Mouse (Mus musculus) limb, embryonic 13.5 days (tissue): ENCODE measurements at regions not wholly inside any gene's neighbourhood (a gene's known extent, or its start where the extent isn't known, plus 50 kb on each side); places are given as distances from the start of the nearest gene placed in this dataset.
A peak's percentile ranks its signal among the peaks of the same experiment; 100 is the strongest.

Experiments
- ATAC-seq: fragments of 200-750 bp; cut with Nextera tagmentation; 2 replicates; pipeline ENCODE4 v1.8.0; 2017; ENCODE audit warnings: low read depth, moderate number of reproducible peaks, moderate TSS enrichment; ENCODE audit not compliant: low FRiP score
- H3K27ac ChIP-seq: fragments of 300-500 bp; sonication (generic); 2 replicates; pipeline ENCODE4 v1.5.1; 2015; ENCODE audit warnings: inconsistent platforms, mild to moderate bottlenecking, moderate library complexity
- H3K27me3 ChIP-seq: fragments of 300-500 bp; sonication (generic); 2 replicates; pipeline ENCODE4 v1.6.1; 2015; ENCODE audit warnings: mild to moderate bottlenecking, inconsistent platforms
- H3K36me3 ChIP-seq: fragments of 300-500 bp; sonication (generic); 2 replicates; pipeline ENCODE4 v1.6.1; 2015; ENCODE audit warnings: inconsistent platforms, mild to moderate bottlenecking, moderate library complexity
- H3K4me1 ChIP-seq: fragments of 300-500 bp; sonication (generic); 2 replicates; pipeline ENCODE4 v1.6.1; 2015; ENCODE audit warnings: inconsistent platforms
- H3K4me2 ChIP-seq: fragments of 300-500 bp; sonication (generic); replicated peaks from 2 replicates; pipeline ENCODE4 v1.6.1; 2015; ENCODE audit warnings: inconsistent platforms, mild to moderate bottlenecking, moderate library complexity
- H3K4me3 ChIP-seq: fragments of 300-500 bp; sonication (generic); 2 replicates; pipeline ENCODE4 v1.5.1; 2015; ENCODE audit warnings: moderate library complexity, mild to moderate bottlenecking, inconsistent platforms
- H3K9ac ChIP-seq: fragments of 300-500 bp; sonication (generic); 2 replicates; pipeline ENCODE4 v1.6.1; 2015; ENCODE audit warnings: mild to moderate bottlenecking, inconsistent platforms
- H3K9me3 ChIP-seq: fragments of 300-500 bp; sonication (generic); 2 replicates; pipeline ENCODE4 v1.6.1; 2016; ENCODE audit warnings: inconsistent platforms
- whole genome bisulfite sequencing: fragments of 180-500 bp; shearing (Covaris S2); methylation state at CpG from one replicate; pipeline ENCODE4 v1.1.7; 2015; 5-methylcytosine and 5-hydroxymethylcytosine counted together

- Histone ChIP-seq H3K27ac (no peak overlapping the region), H3K27me3 (no peaks in the 10 kb centered on the region)
- no peak for ATAC-seq
Measured at GRCm38 (mm10) chr1:169031849-169032542, 499.3 kb downstream of the Nuf2 start.

GRCm38 (mm10) chr1:169027706-169028105, 503.6 kb downstream of the Nuf2 start:
- 21% methylated on average over 6 of the region's 6 CpGs for WGBS
- no peak overlapping the region for H3K27ac ChIP-seq

More at GRCm38 (mm10) chr1:169031849-169032542, 499.3 kb downstream of the Nuf2 start:
- peaks cover 6% of the 10 kb centered on the region; the same call in 1 of the 2 replicates for H3K4me1 ChIP-seq
- no peak overlapping the region for H3K4me3 ChIP-seq
- H3K9ac ChIP-seq, result no peak overlapping the region
- no peak overlapping the region for H3K4me2 ChIP-seq
- no peaks in the 10 kb centered on the region for H3K36me3 ChIP-seq
- 30% methylated on average over 8 of the region's 8 CpGs for WGBS
- H3K9me3 ChIP-seq, result no peaks in the 10 kb centered on the region

GRCm38 (mm10) chr1:169027241-169027640, 504.0 kb downstream of the Nuf2 start:
- 90% methylated on average over 3 of the region's 3 CpGs for WGBS
- H3K27ac ChIP-seq, result no peak overlapping the region
- no peaks in the 10 kb centered on the region for H3K9me3 ChIP-seq
- no peak overlapping the region for H3K4me2 ChIP-seq
- no peak for ATAC-seq
- no peak overlapping the region for H3K9ac ChIP-seq
- no peaks in the 10 kb centered on the region for H3K36me3 ChIP-seq
- H3K4me3 ChIP-seq, result no peak overlapping the region
- no peaks in the 10 kb centered on the region for H3K27me3 ChIP-seq
- peaks cover 6% of the 10 kb centered on the region; the same call in 1 of the 2 replicates for H3K4me1 ChIP-seq

More at GRCm38 (mm10) chr1:169027706-169028105, 503.6 kb downstream of the Nuf2 start:
- H3K4me3 ChIP-seq, result no peak overlapping the region
- no peak overlapping the region; the same call in 1 of the 2 replicates for H3K4me2 ChIP-seq
- 0 out of 2 replicates have a peak, but pooled peaks have one; percentile 54 for ATAC-seq
- no peaks in the 10 kb centered on the region for H3K27me3 ChIP-seq
- no peak overlapping the region for H3K9ac ChIP-seq
- H3K4me1 ChIP-seq, result peaks cover 6% of the 10 kb centered on the region; the same call in 1 of the 2 replicates
- H3K9me3 ChIP-seq, result no peaks in the 10 kb centered on the region
- no peaks in the 10 kb centered on the region for H3K36me3 ChIP-seq

- Histone ChIP-seq H3K4me3 (no peak overlapping the region), H3K27me3 (no peaks in the 10 kb centered on the region), H3K27ac (no peak overlapping the region), H3K4me2 (no peak overlapping the region), H3K9me3 (no peaks in the 10 kb centered on the region), H3K9ac (no peak overlapping the region), H3K4me1 (peaks cover 6% of the 10 kb centered on the region; the same call in 1 of the 2 replicates), H3K36me3 (no peaks in the 10 kb centered on the region)
- no peak for ATAC-seq
- 85% methylated on average over 4 of the region's 4 CpGs for WGBS
Measured at GRCm38 (mm10) chr1:169024531-169024930, 506.7 kb downstream of the Nuf2 start.

DNA sequence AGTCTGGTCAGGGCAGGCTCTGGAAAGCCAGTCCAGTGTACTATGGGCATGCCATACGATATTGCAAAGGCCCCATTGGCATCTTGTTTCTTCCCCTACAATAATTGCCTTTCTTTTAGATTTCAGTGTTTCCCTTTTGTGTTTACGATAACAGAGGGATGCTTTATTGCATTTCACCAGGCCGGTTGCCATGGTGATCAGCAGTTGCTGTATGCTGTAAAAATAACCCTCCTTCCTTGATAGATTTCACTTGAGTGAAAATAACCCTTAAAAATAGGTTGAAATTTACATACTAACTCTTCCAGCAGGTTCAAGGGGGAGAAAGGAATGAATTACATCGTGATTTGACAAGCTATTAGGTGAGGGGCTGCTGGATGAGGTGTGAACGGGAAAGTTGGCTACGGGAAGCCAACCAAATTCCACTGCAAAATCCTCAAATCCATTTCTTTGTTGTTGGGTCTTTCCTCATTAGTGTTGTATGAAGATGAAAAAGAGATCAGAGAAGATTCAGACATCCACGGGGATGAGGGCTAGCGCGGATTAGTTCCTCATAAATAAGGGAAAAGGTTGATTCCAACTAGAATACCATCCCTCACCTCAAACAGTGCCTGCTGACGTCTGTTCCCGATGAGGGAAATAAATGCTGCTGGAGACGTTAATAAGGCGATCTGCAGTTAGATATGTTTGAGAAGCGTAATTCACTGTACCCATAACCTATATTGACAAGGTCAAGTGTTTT, 539.6 kb downstream of the Nuf2 start:
- Histone ChIP-seq H3K27ac (no peak overlapping the region), H3K4me3 (no peak overlapping the region), H3K27me3 (no peaks in the 10 kb centered on the region), H3K9me3 (no peaks in the 10 kb centered on the region), H3K4me1 (peaks cover 5% of the 10 kb centered on the region), H3K36me3 (no peaks in the 10 kb centered on the region), H3K9ac (no peak overlapping the region), H3K4me2 (no peak overlapping the region)
- 46% methylated on average over 14 of the region's 14 CpGs for whole genome bisulfite sequencing
- no peak for ATAC-seq

GRCm38 (mm10) chr1:168975037-168975698, 543.1 kb upstream of the Pbx1 start:
- Histone ChIP-seq H3K4me1 (no peaks in the 10 kb centered on the region), H3K27me3 (no peaks in the 10 kb centered on the region), H3K4me3 (no peak overlapping the region), H3K27ac (no peak overlapping the region), H3K9me3 (peaks cover 5% of the 10 kb centered on the region; the same call in 1 of the 2 replicates), H3K9ac (no peak overlapping the region), H3K4me2 (no peak overlapping the region), H3K36me3 (no peaks in the 10 kb centered on the region)
- WGBS, result 55% methylated on average over 8 of the region's 8 CpGs
- peak; percentile 19; the same call in 1 of the 2 replicates for ATAC-seq

DNA sequence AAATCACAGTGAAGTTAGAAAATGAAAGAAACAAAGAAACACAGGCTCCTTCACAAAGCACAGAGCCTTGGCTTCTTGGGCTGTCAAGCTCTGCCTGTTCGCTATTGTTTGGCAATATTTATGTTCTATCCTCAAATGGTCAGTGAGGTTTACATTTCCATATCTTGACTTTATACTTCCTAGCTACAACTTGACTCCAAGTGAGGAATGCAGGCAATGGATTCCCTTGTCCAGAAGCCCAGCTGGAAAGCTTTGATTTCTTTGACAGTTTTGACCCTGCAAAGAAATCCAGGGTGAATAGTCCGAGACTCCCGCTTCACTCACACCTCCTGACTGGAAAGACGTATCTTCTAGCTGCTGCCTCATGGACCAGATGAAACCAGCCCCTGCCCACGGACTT, 537.3 kb upstream of the Pbx1 start:
- no peaks in the 10 kb centered on the region for H3K36me3 ChIP-seq
- H3K27me3 ChIP-seq, result no peaks in the 10 kb centered on the region
- H3K4me3 ChIP-seq, result no peak overlapping the region
- no peak for ATAC-seq
- H3K27ac ChIP-seq, result no peak overlapping the region
- no peak overlapping the region for H3K4me2 ChIP-seq
- H3K9ac ChIP-seq, result no peak overlapping the region
- H3K4me1 ChIP-seq, result peaks cover 5% of the 10 kb centered on the region
- WGBS, result 63% methylated on average over 5 of the region's 5 CpGs
- peaks cover 5% of the 10 kb centered on the region; the same call in 1 of the 2 replicates for H3K9me3 ChIP-seq

- Histone ChIP-seq H3K4me1 (peaks cover 8% of the 10 kb centered on the region), H3K9me3 (peaks cover 5% of the 10 kb centered on the region; the same call in 1 of the 2 replicates), H3K4me3 (no peak overlapping the region), H3K9ac (no peak overlapping the region), H3K27me3 (no peaks in the 10 kb centered on the region), H3K4me2 (no peak overlapping the region), H3K27ac (no peak overlapping the region), H3K36me3 (no peaks in the 10 kb centered on the region)
- no peak for ATAC-seq
- WGBS, result 87% methylated on average over 2 of the region's 2 CpGs
Measured at GRCm38 (mm10) chr1:168967334-168967733, 535.3 kb upstream of the Pbx1 start.

- Histone ChIP-seq H3K4me2 (0 out of 2 replicates have a peak overlapping the region, but pooled peaks have one; percentile 14), H3K4me1 (peaks cover 8% of the 10 kb centered on the region), H3K27me3 (no peaks in the 10 kb centered on the region), H3K36me3 (no peaks in the 10 kb centered on the region), H3K4me3 (no peak overlapping the region), H3K27ac (no peak overlapping the region), H3K9ac (no peak overlapping the region), H3K9me3 (no peaks in the 10 kb centered on the region)
- 17% methylated on average over 6 of the region's 6 CpGs for WGBS
- ATAC-seq, result peak; percentile 28; the same call in 1 of the 2 replicates
Measured at GRCm38 (mm10) chr1:168964467-168964904, 532.4 kb upstream of the Pbx1 start.

- Histone ChIP-seq H3K36me3 (no peaks in the 10 kb centered on the region), H3K4me3 (no peak overlapping the region), H3K9me3 (no peaks in the 10 kb centered on the region), H3K4me1 (no peaks in the 10 kb centered on the region), H3K4me2 (no peak overlapping the region), H3K27me3 (no peaks in the 10 kb centered on the region), H3K9ac (no peak overlapping the region), H3K27ac (no peak overlapping the region)
- ATAC-seq, result no peak
Measured at GRCm38 (mm10) chr1:168950947-168951346, 518.9 kb upstream of the Pbx1 start.

- no peaks in the 10 kb centered on the region for H3K9me3 ChIP-seq
- no peaks in the 10 kb centered on the region for H3K4me1 ChIP-seq
- no peak overlapping the region for H3K4me3 ChIP-seq
- no peaks in the 10 kb centered on the region for H3K27me3 ChIP-seq
- no peak overlapping the region for H3K9ac ChIP-seq
- H3K36me3 ChIP-seq, result no peaks in the 10 kb centered on the region
- 61% methylated on average over 5 of the region's 5 CpGs for WGBS
- H3K27ac ChIP-seq, result no peak overlapping the region
- H3K4me2 ChIP-seq, result no peak overlapping the region
- no peak for ATAC-seq
Measured at GRCm38 (mm10) chr1:168924100-168924815, 492.2 kb upstream of the Pbx1 start.
